Mouse (Mus musculus) layer of hippocampus, adult 2 months (tissue): ENCODE data around the gene Bpifb9a. TPM values are rescaled to one million over a fixed set of nuclear protein-coding genes. Genes with fewer than 3 reads are reported as not detected.
"Not testable (repeated sequence)": the region's sequence is repeated elsewhere in the genome, so short reads cannot be mapped to it uniquely, and the experiment has no call there.

Experiments used
- DNase-seq, 2 experiments: peaks; one replicate each; pipeline ENCODE4 v3.0.0; 2022; ENCODE audit warnings: low spot score in 2 of 2
- H3K27ac ChIP-seq: fragments of 200-600 bp; 2 replicates; pipeline ENCODE4 v1.8.1; 2022
- H3K4me3 ChIP-seq: fragments of 200-600 bp; 2 replicates; pipeline ENCODE4 v1.8.1; 2022; ENCODE audit warnings: mild to moderate bottlenecking
- CTCF ChIP-seq: fragments of 200-600 bp; conservative IDR thresholded peaks from 2 replicates; pipeline ENCODE4 v1.8.1; 2022; ENCODE audit warnings: antibody characterized with exemption, mild to moderate bottlenecking, moderate library complexity
- total RNA-seq, 2 experiments: library from RNA; stranded (reverse); gene quantifications; 2 replicates each; pipeline ENCODE4 v1.2.3; 2021

Gene Bpifb9a
- total RNA-seq, 2 experiments from 2014 or later, result not detected

DNA sequence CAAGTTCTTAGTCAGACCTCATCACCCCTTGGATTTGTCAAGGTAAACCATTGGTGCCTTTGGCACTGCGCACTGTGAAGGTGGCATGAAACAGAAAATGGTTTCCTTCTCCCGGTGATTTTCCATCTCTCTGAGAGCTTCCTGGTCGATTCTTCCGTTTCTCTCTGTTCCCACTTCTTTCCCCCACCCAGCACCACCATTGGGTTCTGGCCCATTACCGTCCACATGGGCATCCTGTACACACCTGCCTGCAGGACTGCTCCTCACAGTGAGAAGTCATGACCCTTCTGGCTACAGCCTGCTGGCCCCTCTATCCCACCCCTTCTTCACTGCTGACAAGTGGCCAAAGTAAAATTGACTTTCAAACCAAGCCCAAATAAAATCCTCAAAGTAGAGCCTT, 12.3 kb upstream of the Bpifb9a start:
- DNase-seq, result no peak
- TF ChIP-seq CTCF, result no peak
- H3K27ac ChIP-seq, result no peak overlapping the region
- no peak overlapping the region for H3K4me3 ChIP-seq

DNA sequence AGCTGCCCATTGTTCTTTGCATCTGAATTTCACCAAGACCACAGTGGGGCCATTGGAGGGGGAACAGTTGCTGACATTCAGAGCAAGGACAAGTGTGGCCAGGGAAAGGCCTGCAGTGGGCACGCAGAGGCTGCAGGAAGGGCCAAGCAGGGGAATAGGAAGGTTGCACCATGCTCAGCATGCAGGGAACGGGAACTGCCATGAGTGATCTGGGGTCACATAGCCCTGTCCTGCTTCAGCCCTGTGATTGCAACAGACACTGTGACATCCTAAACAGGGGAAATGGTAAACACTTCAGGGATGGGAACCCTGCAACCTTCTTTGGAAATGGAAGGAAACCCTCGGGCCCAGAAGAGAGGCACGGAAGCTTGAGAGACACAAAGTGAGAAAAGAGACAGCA, 2.4 kb upstream of the Bpifb9a start:
- H3K4me3 ChIP-seq, DNase-seq, H3K27ac ChIP-seq: not testable (repeated sequence)

DNA sequence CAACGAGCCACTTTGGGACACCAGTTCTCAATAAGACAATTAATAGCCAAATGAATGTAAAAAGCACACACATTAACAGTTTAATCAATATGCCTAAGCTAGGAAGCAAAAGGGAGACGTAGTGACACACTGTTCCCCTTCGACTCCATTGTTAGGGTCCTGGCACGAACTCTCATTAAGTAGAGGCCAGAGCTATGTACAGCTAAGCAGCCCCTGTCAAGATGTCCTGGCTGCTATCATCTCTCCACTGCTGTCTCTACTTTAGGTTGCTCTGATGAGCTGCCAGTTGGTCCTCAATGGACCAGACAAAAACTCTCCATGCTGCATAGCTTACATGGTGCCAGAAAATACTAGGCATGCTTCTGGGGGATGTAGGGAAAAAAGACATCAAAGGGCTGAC, 1.9 kb upstream of the Bpifb9a start:
- no peak for DNase-seq
- no peak for TF ChIP-seq CTCF
- Histone ChIP-seq H3K4me3 (no peak overlapping the region), H3K27ac (no peak overlapping the region)

DNA sequence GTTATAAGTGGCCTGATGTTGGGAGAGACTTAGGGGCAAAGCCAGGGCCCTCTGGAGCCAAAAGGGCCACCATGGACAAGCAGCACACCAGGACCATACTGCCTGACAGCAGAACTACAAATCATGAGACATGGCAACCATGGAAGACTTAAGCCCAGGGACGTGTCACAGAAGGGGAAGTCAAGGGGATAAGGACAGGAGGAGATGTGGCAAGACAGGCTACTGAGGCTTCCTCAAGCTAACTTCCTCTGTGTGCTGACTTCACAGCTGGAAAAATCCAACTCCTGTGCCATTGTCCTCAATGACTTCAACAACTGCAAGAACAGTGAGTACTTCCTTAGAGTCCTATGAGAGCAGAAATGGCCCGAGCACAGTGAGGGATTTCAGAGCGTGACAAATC, 6.7 kb downstream of the Bpifb9a start:
- H3K4me3 ChIP-seq, H3K27ac ChIP-seq, DNase-seq: not testable (repeated sequence)

DNA sequence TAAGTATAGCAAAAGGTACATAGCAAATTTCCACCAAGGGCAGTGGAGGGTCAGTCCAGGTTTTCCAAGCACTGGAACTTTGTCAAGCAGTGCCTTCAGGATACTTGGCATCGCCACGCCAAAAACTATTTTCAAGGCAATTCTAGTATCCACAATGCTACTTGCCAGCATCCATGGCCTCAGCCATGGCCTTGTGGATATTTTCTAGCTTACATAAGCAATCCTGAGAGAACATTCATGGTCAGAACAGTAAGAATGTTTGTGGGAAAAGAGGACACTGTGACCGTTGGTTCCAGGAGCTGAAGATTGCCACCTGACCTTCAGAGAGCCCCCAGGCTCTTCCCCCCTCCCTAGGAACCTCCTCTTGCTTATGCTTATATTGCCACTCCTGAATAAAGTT, 34.2 kb downstream of the Bpifb9a start:
- DNase-seq, H3K27ac ChIP-seq, H3K4me3 ChIP-seq: not testable (repeated sequence)

DNA sequence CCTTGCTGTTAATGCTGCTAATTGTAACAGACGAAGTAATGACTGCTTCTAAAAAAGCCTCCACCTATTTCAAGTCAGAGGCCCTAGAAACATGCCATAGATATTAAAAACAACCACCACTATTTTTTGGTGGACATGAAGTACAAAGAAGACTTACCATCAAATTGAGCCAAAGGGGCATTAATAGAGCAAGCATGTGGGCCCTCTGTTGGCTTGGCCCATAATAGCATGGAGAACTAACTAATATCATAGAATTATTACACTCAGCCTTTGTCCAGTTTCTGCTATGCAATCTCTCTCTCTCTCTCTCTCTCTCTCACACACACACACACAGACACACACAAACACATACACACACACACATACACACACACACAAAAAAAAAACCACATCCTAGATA, 35.2 kb downstream of the Bpifb9a start:
- Histone ChIP-seq H3K27ac (no peak overlapping the region), H3K4me3 (no peak overlapping the region)
- peak; percentile 57 for TF ChIP-seq CTCF

DNA sequence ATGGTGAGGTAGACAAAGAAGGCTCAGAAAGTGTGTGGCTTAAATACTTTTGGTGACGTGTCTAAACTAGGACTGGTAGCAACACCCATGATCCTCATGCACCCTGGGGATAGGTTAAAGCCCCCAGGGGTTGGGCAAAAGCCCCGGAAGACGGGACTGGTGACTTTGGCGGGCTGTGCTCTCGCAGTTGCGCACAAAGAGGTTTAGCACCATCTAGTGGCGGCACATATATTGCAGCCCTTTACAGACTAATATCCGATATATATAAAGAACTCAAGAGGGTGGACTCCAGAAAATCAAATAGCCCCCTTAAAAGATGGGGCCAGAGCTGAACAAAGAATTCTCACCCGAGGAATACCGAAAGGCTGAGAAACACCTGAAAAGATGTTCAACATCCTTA, 37.1 kb downstream of the Bpifb9a start:
- H3K27ac ChIP-seq, H3K4me3 ChIP-seq: not testable (repeated sequence)
- DNase-seq, result peak in 1 of 2 experiments; percentile 54
- peak; percentile 78 for TF ChIP-seq CTCF

More for the DNA sequence above, 35.2 kb downstream of the Bpifb9a start:
- DNase-seq, result no peak

DNA sequence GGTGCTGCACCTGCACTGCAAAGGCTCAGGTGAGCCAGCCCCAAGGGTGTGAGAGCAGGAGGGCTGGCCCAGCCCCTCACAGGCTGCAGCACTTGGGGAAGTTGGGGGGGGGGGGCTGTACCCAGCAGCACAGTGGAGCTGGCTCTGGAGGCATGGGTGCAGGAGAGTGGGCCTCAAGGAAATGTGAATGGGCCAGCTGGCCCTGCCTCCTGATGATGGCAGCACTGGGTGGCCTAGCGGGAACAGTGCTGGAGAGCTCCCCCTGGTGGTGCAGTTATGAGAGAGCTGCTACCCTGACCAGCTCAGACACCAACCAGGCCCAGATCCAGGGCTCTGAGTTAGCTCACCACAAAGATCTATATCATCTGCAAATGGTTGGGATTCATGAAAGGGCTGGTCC, 42.8 kb downstream of the Bpifb9a start:
- Histone ChIP-seq H3K27ac (no peak overlapping the region), H3K4me3 (no peak overlapping the region)
- peak; percentile 25 to 71 for DNase-seq
- peak; percentile 85 for TF ChIP-seq CTCF

DNA sequence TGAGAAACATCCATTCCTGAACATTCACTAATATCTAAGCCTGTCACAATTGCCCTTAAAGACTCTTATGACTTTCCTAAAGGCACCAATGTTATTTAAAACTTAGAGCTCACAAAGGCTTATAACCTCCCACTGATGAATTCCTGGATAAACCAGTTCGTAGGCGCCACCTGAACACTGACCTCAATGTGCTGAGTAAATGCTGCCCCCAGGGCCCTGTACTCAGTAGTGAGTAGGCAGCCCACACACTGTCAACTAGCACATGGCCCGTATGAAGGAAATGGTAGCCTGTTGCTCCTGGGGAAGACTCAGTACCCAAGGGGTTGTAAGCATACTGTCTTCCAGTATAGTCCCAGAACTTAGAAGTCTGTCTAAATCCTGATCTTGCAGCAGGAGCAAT, 44.1 kb downstream of the Bpifb9a start:
- no peak for TF ChIP-seq CTCF
- DNase-seq, result no peak
- Histone ChIP-seq H3K4me3 (no peak overlapping the region), H3K27ac (no peak overlapping the region)

DNA sequence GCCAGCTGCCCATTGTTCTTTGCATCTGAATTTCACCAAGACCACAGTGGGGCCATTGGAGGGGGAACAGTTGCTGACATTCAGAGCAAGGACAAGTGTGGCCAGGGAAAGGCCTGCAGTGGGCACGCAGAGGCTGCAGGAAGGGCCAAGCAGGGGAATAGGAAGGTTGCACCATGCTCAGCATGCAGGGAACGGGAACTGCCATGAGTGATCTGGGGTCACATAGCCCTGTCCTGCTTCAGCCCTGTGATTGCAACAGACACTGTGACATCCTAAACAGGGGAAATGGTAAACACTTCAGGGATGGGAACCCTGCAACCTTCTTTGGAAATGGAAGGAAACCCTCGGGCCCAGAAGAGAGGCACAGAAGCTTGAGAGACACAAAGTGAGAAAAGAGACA, 47.0 kb downstream of the Bpifb9a start:
- DNase-seq, H3K4me3 ChIP-seq: not testable (repeated sequence)

DNA sequence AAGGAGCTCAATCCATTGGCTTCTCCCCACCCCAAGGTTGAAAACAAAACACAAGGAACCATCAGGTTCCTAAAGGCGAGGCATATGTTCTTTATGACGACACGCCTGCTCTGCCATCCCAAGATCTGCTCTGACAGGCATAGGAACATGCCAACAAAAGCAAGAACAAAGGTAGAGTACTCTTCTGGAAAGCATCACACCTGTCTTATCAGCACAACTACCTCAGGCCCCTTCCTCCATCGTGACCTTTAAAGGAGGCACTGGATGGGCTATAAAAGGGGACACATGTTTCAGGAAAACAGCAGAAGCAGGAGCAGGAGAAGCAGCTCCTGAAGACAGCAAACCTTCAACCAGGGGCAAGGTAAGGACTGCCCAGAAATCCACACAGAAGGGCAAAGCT, 49.3 kb downstream of the Bpifb9a start, which contains the start of gene Bpifb9b:
Bpifb9b (plus strand) TSS at position 301 of the 400 bp plus-strand sequence.
- H3K4me3 ChIP-seq, DNase-seq, H3K27ac ChIP-seq: not testable (repeated sequence)

More for the DNA sequence above, 47.0 kb downstream of the Bpifb9a start:
- H3K27ac ChIP-seq, result not testable (repeated sequence)

DNA sequence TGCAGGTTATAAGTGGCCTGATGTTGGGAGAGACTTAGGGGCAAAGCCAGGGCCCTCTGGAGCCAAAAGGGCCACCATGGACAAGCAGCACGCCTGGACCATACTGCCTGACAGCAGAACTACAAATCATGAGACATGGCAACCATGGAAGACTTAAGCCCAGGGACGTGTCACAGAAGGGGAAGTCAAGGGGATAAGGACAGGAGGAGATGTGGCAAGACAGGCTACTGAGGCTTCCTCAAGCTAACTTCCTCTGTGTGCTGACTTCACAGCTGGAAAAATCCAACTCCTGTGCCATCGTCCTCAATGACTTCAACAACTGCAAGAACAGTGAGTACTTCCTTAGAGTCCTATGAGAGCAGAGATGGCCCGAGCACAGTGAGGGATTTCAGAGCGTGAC, 56.1 kb downstream of the Bpifb9a start:
- DNase-seq, result not testable (repeated sequence)

More for the DNA sequence above, 56.1 kb downstream of the Bpifb9a start:
- not testable (repeated sequence) for H3K27ac ChIP-seq, H3K4me3 ChIP-seq

Other genes with a start within 250 kb of the Bpifb9a start
- not detected for gene Bpifa2, start 249.6 kb upstream of the Bpifb9a start, total RNA-seq
- not detected for gene Bpifa3, start 127.5 kb upstream of the Bpifb9a start, total RNA-seq
- gene Bpifa1, start 115.0 kb upstream of the Bpifb9a start, total RNA-seq, result not detected
- gene Bpifa5, start 95.2 kb upstream of the Bpifb9a start, total RNA-seq, result not detected
- under 1 TPM in 1 of 2 experiments, not detected in 1; 0.22 TPM for gene Bpifb1, start 67.0 kb upstream of the Bpifb9a start, total RNA-seq
- not detected for gene Bpifb5, start 34.1 kb upstream of the Bpifb9a start, total RNA-seq
- gene Bpifb9b, start 49.4 kb downstream of the Bpifb9a start, total RNA-seq, result not detected
- 10 to 100 TPM; 15.3 to 18.3 TPM for gene Cdk5rap1, start 115.2 kb downstream of the Bpifb9a start, total RNA-seq
- 10 to 100 TPM; 46.2 to 46.9 TPM for gene Snta1, start 150.2 kb downstream of the Bpifb9a start, total RNA-seq
- 10 to 100 TPM; 55.1 to 55.8 TPM for gene Cbfa2t2, start 178.6 kb downstream of the Bpifb9a start, total RNA-seq